Mouse (Mus musculus) testis, adult 2 months (tissue): ENCODE measurements around the gene Scyl1.

Source experiments
- CTCF ChIP-seq: fragments of 200-500 bp; IDR thresholded peaks from 2 replicates; pipeline ENCODE4 v1.5.1; 2012; ENCODE audit warnings: low read depth, mild to moderate bottlenecking, inconsistent platforms, low read length, moderate library complexity; ENCODE audit not compliant: control insufficient read depth, insufficient read depth, insufficient replicate concordance
- POLR2A ChIP-seq: fragments of 200-500 bp; IDR thresholded peaks from 2 replicates; pipeline ENCODE4 v1.6.1; 2012; ENCODE audit warnings: low read depth, mild to moderate bottlenecking, inconsistent platforms, low read length, moderate library complexity; ENCODE audit not compliant: control insufficient read depth

- TF ChIP-seq CTCF (no peak), POLR2A (no peak)
Observed at GRCm38 (mm10) chr19:5710581-5710980, 60.6 kb downstream of the Scyl1 start.
